Mouse (Mus musculus) cortical plate, adult 2 months (tissue): ENCODE results near the gene Fam114a2.

Experiments
- CTCF ChIP-seq: fragments of 200-500 bp; IDR thresholded peaks from 2 replicates; pipeline ENCODE4 v1.5.1; 2011; ENCODE audit warnings: mild to moderate bottlenecking, control low read depth, low read length; ENCODE audit not compliant: insufficient read depth; ENCODE audit errors: extremely low read depth
- POLR2A ChIP-seq: fragments of 200-500 bp; IDR thresholded peaks from 2 replicates; pipeline ENCODE4 v1.6.1; 2011; ENCODE audit warnings: mild to moderate bottlenecking, low read length, control low read depth; ENCODE audit not compliant: insufficient read depth; ENCODE audit errors: extremely low read depth

GRCm38 (mm10) chr11:57524597-57524996 is 6.2 kb upstream of the Fam114a2 start:
- TF ChIP-seq POLR2A: no peak
- TF ChIP-seq CTCF: no peak
